Mouse (Mus musculus) adrenal gland, postnatal 25 days (tissue): ENCODE measurements around the gene Ccdc120. TPM values are rescaled to one million over a fixed set of nuclear protein-coding genes. Genes with fewer than 3 reads are reported as not detected.

Experiments used
- DNase-seq: peaks from one replicate; pipeline ENCODE4 v3.0.0; 2021; ENCODE audit warnings: mixed read lengths
- total RNA-seq: library from RNA; stranded (reverse); gene quantifications from 2 replicates; pipeline ENCODE4 v1.2.3, GENCODE M21; 2021

The Ccdc120 gene
- total RNA-seq, 1 experiment from 2014 or later: 6.0 TPM

DNA sequence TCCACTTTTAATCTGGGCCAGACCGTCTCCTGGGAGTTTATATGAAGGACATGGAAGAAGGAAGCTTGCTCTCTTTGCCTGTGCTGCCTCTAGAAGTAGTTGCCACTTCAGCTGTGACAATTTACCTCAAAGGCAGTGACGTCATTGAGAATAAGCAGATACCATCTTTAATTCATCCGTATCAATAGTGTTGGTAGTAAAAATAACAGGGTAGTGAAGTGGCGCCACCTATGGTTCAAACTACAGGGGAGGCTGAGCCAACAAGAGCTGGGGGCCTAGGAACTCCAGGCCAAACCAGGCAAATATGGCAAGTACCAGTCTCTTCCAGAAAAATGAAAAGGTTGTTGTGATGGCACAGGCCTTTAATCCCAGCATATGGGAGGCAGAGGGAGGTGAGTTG is 57.8 kb downstream of the Ccdc120 start:
- DNase-seq: peak; percentile 9

DNA sequence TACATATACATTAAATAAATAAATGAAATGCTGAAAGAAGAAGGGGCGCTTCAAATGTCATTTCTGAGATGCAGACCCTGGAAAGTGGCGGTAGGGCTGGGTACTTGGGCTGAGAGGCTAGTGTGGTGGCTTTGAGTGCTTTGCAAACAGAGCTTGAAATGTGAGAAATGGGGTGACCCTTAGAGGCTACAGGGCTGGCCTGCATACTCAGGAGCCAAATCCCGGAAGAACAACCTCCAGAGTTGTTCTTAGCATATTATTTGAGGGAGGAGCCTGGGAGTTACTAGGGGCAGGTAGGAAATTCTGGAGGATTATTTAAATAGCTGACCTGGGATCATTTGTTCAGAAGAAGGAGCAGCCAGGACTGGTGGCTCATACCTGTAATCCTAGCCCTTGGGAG is 60.2 kb downstream of the Ccdc120 start:
- no peak for DNase-seq

DNA sequence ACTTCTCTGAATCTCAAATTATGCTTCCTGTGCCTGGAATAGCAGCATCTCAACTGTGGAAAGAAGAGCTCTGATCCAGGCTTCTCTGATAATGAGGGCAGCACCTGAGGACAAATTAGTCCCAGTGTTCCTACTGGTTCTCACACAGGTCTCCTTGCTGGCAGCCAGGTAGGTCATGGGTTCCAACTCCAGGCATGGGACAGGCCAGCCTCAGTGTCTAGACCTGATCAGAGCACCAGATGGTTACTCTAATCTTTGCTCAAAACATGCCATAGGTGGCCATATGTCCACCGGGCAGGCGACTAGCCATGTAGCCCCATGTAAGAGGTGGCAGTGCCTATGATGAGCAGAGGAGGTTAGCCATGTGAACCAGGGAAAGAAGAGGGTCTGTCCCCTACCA is 62.4 kb downstream of the Ccdc120 start:
- no peak for DNase-seq

Other genes with a start within 250 kb of the Ccdc120 start
- gene Foxp3, start 177.3 kb downstream of the Ccdc120 start, total RNA-seq: not detected in 2 replicates
- 4.2 and 4.6 TPM in 2 replicates for gene Ppp1r3f, start 176.6 kb downstream of the Ccdc120 start, total RNA-seq
- 30.3 and 32.3 TPM in 2 replicates for gene Ccdc22, start 145.4 kb downstream of the Ccdc120 start, total RNA-seq
- not detected in 2 replicates for gene Cacna1f, start 143.8 kb downstream of the Ccdc120 start, total RNA-seq
- gene Syp, start 112.4 kb downstream of the Ccdc120 start, total RNA-seq: 28.5 and 34.6 TPM in 2 replicates
- 17.9 and 20.0 TPM in 2 replicates for gene Prickle3, start 93.6 kb downstream of the Ccdc120 start, total RNA-seq
- gene Plp2, start 79.5 kb downstream of the Ccdc120 start, total RNA-seq: 62.4 and 70.9 TPM in 2 replicates
- gene Magix, start 69.7 kb downstream of the Ccdc120 start, total RNA-seq: 0.52 and 0.86 TPM in 2 replicates
- gene Gpkow, start 53.8 kb downstream of the Ccdc120 start, total RNA-seq: 50.4 and 54.9 TPM in 2 replicates
- gene Wdr45, start 36.6 kb downstream of the Ccdc120 start, total RNA-seq: 79.0 and 80.8 TPM in 2 replicates
- gene Gm45208, start 28.7 kb downstream of the Ccdc120 start, total RNA-seq: not detected in 2 replicates
- gene Praf2, start 22.5 kb downstream of the Ccdc120 start, total RNA-seq: 8.4 and 11.0 TPM in 2 replicates
- 40.7 and 45.0 TPM in 2 replicates for gene Tfe3, start 11.7 kb upstream of the Ccdc120 start, total RNA-seq
- 61.2 and 64.9 TPM in 2 replicates for gene Gripap1, start 38.9 kb upstream of the Ccdc120 start, total RNA-seq
- 1.0 and 1.2 TPM in 2 replicates for gene Kcnd1, start 71.4 kb upstream of the Ccdc120 start, total RNA-seq
- gene Otud5, start 90.5 kb upstream of the Ccdc120 start, total RNA-seq: 74.6 and 83.3 TPM in 2 replicates
- gene Pim2, start 127.4 kb upstream of the Ccdc120 start, total RNA-seq: 11.1 and 12.3 TPM in 2 replicates
- gene Slc35a2, start 133.1 kb upstream of the Ccdc120 start, total RNA-seq: 43.1 and 81.5 TPM in 2 replicates
- 118 and 127 TPM in 2 replicates for gene Pqbp1, start 148.4 kb upstream of the Ccdc120 start, total RNA-seq
- 114 and 134 TPM in 2 replicates for gene Timm17b, start 148.5 kb upstream of the Ccdc120 start, total RNA-seq
- gene Gm10491, start 156.9 kb upstream of the Ccdc120 start, total RNA-seq: not detected in 2 replicates
- gene Gm10490, start 158.6 kb upstream of the Ccdc120 start, total RNA-seq: 1.9 TPM in 1 of 2 replicates, not detected in the other
- gene Pcsk1n, start 168.9 kb upstream of the Ccdc120 start, total RNA-seq: 39.1 and 47.5 TPM in 2 replicates
- gene Eras, start 177.7 kb upstream of the Ccdc120 start, total RNA-seq: not detected in 2 replicates
- gene Hdac6, start 197.0 kb upstream of the Ccdc120 start, total RNA-seq: 17.9 and 26.7 TPM in 2 replicates
- not detected in 2 replicates for gene Gata1, start 227.2 kb upstream of the Ccdc120 start, total RNA-seq